Mouse (Mus musculus): ENCODE data around the gene Thsd4.
A peak's percentile ranks its signal among the peaks of the same experiment; 100 is the strongest.

The Thsd4 gene

DNA sequence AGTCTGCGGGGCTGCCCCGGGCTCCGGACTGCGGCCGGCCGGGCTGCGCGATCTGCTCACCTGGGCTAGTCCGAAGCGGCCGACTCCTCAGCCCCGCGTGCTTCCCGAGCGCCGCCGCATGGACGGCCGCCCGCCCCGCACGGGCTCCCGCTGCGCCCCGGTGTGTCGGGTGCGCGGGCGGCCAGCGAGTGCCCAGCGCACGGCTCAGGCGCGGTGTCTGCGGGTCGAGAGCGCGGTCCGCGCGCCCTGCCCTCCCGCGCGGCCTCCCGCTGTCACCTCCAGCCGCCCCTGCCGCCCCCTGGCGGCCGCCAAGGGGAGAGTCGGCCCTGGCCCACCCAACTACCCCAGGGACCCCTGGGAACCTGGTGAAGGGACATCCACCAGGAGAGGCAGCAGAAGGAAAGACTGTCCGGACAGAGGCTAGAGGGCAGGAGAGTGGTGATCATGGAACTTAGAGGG, at the start of gene Thsd4:
TSS of gene Thsd4 (minus strand) at position 241 of the 459 bp plus-strand sequence.
- peak; percentile 73 to 79 for DNase-seq

DNA sequence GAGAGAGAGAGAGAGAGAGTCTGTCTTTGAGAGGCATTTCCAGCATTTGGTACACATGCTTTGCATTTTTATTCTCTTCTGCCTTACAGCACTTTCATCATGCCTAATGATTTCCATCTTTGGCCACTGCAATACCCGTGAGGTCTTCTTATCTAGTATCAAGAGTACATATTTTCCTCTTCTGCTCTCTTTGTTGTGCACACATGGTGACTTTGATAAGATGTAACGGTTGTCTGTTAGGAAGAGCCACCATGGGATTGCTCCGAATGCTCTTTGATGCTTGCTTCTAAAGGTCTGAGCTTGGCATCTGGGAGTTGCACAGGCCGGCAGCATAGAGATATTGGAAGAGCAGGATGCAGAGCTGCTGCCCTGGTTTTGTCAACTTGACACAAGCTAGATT, 49.2 kb upstream of the Thsd4 start:
- DNase-seq = no peak

GRCm38 (mm10) chr9:60569366-60569765, 47.5 kb upstream of the Thsd4 start:
- DNase-seq = peak; percentile 52 to 72

GRCm38 (mm10) chr9:60563809-60564208, 42.0 kb upstream of the Thsd4 start:
- no peak for DNase-seq

- DNase-seq = no peak
These were observed 40.9 kb upstream of the Thsd4 start for GRCm38 (mm10) chr9:60562443-60563371.

- no peak for DNase-seq
These were observed 39.9 kb upstream of the Thsd4 start for GRCm38 (mm10) chr9:60561641-60562289.

DNA sequence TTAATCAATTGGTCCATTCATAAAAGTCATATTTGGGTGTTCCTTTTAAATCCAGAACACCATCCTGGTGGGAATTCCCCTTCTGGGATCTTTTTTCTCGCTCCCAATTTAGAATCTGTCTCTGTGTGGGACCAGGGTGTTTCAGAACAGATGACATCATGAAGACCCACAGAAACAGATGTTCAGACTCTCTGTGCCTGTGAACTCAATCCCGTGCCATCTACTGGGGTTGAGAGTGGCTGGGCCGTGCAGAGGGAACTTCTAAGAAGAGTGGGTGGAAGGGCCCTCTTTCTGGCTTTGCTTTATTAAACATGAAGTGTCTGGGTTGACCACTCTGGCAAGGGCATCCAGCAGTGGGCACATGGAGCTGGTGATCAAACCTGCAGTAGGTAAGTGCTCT, 36.7 kb upstream of the Thsd4 start:
- DNase-seq = no peak

DNA sequence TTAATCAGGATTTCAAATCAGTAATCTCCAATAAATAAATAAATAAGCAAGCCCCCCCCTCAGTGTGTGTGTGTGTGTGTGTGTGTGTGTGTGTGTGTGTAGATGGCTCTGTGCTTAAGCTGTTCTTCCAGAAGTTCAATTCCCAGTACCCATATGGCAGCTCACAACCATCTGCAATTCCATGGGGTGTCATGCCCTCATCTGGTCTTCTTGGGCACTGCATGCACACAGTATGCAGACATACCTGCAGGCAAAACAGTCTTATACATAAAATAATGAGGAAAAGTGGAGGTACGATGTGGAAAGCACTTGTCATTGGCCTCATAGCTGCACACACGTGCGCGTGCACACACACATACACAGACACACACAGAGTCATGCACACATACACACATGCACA, 29.4 kb upstream of the Thsd4 start:
- no peak for DNase-seq

DNA sequence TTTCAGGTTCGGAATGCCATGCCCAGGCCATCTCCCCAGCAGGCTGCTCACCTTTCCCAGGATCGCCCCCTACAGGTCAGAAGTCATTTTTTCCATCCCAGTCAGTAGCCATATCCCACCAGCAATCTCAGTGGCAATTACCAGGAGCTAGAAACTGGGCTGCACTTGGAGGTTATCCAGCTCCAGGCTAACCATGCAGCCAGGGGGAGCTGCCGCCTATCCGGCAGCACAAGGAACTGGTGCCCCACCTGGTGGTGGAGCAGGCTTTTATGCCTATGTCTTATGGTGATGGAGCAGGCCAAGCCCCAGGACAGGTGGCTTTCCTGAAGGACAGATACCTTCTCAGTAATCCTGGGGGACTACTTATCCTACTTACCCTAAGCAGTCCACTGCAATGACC, 26.3 kb upstream of the Thsd4 start:
- DNase-seq = peak; percentile 65 to 76

GRCm38 (mm10) chr9:60546169-60546568, 24.3 kb upstream of the Thsd4 start:
- no peak for DNase-seq

DNA sequence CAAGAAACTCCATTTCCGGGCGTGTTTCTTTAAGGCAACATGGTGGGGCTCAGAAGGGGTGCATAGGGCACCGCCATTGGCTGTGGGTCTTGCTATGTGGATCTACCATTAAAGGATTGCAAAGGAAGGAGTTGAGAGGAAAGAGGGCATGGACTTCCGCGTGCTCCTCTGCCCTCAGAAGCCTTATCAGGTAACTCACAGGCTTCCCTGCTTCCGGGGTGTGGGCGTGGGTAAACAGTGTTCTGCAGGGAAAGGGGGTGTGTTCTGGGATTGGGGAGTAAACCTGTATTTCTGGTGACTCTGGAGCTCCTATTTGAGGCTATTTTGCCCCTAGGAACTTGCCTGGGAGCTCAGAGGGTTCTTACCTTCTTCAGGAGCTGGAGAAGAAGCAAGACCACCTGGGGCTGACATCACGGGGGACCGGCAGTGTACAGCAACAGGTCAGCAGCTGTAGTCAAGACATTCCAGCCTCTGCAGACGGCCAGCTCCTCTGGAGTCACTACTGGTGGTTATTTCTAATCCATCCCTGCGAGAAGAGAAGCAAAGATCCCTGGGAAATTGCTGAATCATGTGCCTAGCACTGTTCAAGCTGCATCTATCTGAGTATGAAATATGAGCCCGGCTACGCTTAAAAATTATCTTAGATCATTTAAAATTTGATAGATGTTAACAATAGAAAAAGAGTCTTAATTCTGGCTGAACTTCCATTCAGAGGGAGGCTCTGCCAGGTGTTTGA, 23.7 kb upstream of the Thsd4 start:
- DNase-seq = no peak

DNA sequence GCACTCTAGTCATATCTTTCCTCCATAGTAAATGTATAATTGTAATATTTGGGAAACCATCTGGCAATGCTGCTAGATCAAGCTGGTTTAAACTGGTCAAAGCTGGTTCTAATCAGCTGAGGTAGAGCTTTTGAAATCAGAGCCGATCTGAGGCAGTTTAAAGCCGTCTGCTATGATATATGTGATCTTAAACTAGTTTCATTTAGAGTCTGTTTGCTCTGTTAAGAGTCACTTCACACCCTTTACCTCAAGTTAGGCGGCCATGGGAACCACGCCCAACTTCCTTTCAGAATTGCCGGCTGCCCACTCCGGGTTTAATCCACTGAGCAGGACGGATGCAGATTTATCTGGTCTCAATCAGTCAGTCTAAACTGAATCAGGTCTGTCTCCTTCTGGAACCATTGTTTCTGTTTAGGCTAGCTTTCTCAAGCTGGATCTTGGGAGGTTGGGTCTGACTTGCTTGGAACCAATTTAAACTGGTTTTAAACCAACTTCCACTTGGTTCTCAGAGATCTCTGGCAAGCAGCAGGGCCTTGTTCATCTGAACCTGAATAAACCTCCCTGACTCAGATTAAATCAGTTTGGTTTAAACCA, 21.7 kb upstream of the Thsd4 start:
- DNase-seq = no peak

DNA sequence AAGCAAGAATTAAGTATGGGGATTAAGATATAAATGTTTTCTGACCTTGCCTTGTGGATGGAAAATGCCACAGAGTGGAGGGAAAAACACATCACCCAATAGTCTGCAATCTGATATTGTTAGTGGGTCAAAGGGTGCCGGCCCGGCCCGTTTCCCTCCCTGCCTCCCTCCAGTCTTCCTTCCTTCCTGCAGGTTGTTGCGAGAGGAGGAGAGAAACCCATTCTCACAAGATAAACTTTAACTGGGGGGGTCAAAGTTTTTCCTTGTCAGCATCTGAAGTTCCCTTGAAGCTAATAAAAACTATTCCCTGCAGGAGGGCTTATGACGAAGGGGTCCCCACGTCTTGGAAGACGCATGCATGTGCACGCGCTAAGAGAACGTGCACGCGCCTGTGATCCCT, 8.5 kb upstream of the Thsd4 start:
- DNase-seq = no peak

DNA sequence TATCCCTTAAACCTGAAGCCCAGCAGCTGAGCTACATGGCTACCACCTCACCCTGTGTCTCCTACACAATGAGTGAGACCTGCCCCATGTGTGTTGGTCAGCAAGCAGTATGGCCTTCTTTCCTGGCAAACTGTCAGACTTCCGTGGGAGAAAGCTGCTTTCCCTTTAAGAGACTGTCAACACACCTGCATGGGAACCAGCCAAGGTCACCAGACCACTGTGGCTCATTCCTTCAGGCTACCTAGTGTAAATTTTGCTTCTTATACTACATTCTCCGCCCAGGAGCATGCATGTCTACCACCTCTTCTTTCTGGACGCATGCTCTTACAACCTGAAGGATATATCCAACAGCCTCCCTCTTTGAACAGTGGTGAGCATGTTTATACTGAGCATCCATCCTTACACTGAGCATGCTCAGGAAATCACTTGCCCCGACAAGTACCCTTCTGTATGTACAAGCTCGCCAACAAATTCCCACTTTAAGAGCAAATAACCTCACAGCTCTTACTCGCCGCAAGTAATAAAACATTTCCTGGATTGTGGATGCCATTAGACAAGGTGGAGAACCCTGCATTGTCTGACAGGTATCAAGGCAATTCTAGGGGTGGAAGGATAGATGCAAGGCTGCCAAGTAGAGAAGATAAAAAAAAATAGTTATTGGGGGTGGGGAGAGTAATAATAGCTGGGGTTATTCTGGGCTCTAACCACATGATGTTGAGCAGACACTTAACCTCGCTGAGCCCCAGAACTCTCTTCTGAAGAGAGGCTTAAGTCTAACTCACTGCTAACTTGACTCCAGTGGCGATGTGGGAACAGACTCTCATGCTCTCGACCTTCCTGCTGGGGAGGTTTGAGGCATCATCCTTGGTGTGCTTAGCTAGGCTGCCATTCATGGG, 7.8 kb upstream of the Thsd4 start:
- DNase-seq = no peak

GRCm38 (mm10) chr9:60528269-60528668, 6.4 kb upstream of the Thsd4 start:
- no peak for DNase-seq

DNA sequence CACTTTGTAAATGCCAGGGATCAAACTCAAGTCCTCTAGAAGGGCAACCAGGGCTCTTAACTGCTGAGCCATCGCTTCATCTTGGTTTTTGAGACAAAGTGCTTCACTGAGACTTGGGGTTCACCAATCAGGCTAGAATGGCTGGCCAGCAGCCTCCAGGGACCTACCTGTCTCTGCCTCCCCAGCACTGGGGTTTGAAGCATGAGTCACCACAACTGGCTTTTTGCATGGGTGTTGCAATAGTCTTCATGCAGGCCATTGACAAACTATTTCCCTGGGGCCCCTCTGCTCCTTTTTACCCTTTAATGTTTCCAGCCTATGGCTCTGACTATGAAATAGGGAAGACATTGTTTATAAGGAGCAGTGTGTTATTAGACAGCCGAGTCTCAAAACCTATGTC, 6.0 kb upstream of the Thsd4 start:
- DNase-seq = no peak

GRCm38 (mm10) chr9:60527051-60527450, 5.2 kb upstream of the Thsd4 start:
- no peak for DNase-seq

- DNase-seq = no peak
These were observed 4.3 kb upstream of the Thsd4 start for GRCm38 (mm10) chr9:60526195-60526594.

DNA sequence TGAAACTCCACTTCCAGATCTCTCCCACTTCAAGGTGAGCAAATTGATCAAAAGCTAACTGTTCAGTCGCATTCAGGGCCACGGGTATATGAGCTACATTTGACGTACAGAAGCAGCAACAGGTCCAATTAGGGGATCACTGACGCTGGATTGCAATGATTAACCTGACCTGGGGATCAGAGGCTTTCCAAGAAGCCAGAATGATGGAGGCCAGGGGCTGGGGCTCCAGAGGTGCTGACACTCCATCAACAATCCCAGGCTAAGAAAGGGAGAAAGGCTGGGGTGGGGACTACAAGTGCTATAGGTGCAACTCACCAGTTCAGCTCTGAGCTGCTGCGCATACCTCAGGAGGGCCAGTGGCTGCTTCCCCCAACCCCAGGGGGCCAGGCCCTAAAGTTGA, 703 bp downstream of the Thsd4 start:
- peak in 1 of 2 experiments; percentile 24 for DNase-seq

DNA sequence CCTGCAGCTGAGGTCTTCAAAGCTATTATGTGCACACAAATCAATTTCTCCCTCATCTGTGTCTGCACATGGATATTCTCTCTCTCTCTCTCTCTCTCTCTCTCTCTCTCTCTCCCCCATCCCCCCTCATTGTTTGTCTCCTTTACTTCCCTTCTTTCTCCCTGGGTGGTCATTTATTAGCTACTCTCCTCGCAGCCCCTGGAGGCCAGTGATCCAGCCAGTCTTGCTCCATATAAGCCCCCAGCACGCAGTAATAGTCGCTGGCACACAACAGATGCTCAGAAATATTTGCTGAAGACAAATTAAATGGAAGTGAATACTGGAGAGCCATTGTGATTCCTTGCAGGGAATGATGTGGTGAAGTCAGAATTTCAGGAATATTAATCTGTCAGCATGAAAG, 2.2 kb downstream of the Thsd4 start:
- DNase-seq = no peak

GRCm38 (mm10) chr9:60518216-60518615, 3.6 kb downstream of the Thsd4 start:
- DNase-seq = peak in 1 of 2 experiments; percentile 30

DNA sequence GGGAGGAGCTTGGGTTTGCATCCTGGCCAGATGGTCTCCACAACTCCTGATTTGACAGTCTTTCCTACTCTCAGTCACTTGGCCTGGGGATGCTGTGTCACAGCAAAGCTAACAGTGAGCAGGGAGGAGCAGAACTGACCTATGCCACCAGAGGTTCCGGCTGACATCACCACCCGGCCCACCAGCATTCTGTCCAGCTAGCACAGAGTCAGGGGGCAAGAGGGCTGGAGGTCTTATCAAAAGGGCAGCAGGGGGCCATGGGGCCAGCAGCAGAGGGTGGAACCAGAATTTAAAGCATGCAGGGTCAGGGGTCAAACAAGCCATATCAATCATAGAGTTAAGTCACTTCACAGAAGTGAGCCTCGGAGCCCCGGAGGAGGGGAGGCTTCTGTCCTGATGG, 4.7 kb downstream of the Thsd4 start:
- DNase-seq = no peak
